Mouse (Mus musculus): Measurements from ENCODE around the gene Lonp1. TPM values are rescaled to one million over a fixed set of nuclear protein-coding genes. Genes with fewer than 3 reads are reported as not detected.
"Not testable (repeated sequence)": the region's sequence is repeated elsewhere in the genome, so short reads cannot be mapped to it uniquely, and the experiment has no call there.

The Lonp1 gene
- polyA plus RNA-seq, 1 experiment from 2014 or later, result 66.6 TPM

DNA sequence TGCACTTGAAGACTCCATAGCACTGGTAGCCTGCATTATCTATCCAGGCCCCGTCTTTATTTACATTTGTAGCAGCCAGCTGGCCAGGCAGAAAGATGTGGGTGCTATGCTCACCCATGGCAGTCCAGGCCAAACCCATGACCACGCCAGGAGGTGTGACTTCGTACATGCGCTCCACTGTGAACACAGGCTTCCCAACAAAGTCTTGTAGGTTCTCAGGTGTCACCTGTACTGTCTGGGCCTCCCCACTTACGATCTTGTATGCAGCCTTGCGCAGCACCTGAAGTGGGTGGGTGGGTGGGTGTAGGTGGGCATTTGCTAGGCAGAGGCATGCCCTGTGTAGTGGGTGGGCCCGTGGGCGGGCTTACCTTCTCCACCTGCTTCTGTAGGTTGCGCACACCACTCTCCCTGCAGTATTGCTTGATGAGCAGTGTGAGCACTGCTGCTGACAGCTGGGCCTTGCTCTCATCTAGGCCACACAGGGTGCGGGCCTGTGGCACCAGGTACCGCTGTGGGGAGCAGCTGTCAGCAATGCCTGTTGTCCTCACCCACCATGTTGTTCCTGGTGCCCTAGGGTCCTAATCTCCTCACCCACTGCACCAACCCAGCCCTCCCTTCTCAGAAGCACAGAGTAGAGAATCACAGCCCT is 11.4 kb downstream of the Lonp1 start:
- Histone ChIP-seq H3K4me3 (ENCODE audit: low read depth, low read length) (no peak overlapping the region), H3K4me2 (ENCODE audit: low read depth, low read length, severe bottlenecking) (peak overlapping the region; percentile 76), H3K9me3 (ENCODE audit: control insufficient read depth, low read length) (no peaks in the 10 kb centered on the region), H3K9ac (ENCODE audit: low read length) (no peak overlapping the region), H3K27ac (ENCODE audit: low read depth, low read length) (no peak overlapping the region), H3K4me1 (replicated peaks; ENCODE audit: control insufficient read depth, insufficient read depth, low read length) (peaks cover 12% of the 10 kb centered on the region), H3K36me3 (ENCODE audit: control insufficient read depth, insufficient read depth, low read length) (peaks cover 23% of the 10 kb centered on the region), H3K27me3 (ENCODE audit: control insufficient read depth, insufficient read depth, low read length) (no peaks in the 10 kb centered on the region)
- ATAC-seq (replicated peaks; ENCODE audit: low FRiP score) (no peak), DNase-seq (ENCODE audit: low spot score) (no peak)
- 89% methylated on average over 11 of the region's 11 CpGs for WGBS

DNA sequence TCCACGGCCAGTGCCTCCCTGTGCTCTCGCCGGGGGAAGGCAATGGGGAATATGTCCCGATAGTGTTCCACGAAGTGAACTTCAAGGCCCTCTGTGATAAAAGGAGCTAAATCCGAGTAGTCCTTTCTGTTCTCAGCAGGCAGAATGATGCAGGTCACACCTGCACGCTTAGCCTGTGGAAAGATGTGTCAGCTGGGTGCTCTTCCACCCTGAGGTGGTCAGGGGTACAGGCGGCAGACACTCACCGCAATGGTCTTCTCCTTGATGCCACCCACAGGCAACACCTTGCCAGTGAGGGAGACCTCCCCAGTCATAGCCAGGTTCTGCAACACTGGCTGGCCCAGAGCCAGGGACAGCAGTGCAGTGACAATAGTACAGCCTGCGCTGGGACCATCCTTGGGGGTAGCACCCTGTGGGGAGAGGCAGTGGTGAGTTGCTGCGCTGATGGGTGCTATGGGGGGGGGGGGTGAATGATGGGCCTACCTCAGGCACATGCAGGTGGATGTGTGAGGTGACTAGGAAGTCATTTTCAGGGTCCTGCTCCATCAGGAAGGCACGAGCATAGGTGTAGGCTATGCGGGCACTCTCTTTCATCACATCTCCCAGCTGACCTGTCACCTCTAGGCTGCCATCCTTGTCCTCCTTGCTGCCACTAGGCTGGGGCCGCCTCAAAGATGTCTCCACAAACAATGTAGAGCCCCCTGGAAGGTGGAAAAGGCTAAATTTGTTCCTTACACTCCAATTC is 12.1 kb downstream of the Lonp1 start:
- 39% methylated on average over 14 of the region's 14 CpGs for WGBS
- Histone ChIP-seq H3K27me3 (ENCODE audit: control insufficient read depth, insufficient read depth, low read length) (no peaks in the 10 kb centered on the region), H3K27ac (ENCODE audit: low read depth, low read length) (no peak overlapping the region)

DNA sequence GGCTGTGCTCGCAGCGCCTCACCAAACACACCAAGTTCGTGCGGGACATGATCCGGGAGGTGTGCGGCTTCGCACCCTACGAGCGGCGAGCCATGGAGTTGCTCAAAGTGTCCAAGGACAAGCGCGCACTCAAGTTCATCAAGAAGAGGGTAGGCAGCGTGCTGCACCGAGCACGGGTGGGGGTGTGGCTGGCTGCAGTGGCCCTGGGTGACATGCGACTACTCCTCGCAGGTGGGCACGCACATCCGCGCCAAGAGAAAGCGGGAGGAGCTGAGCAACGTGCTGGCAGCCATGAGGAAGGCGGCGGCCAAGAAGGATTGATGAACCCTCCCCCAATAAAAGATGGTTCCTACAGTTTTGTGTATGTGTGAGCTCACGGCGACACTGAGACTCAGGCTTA is 12.8 kb downstream of the Lonp1 start:
- not testable (repeated sequence) for H3K27me3 ChIP-seq (ENCODE audit: control insufficient read depth, insufficient read depth, low read length); ATAC-seq (replicated peaks; ENCODE audit: low FRiP score); H3K9me3 ChIP-seq (ENCODE audit: control insufficient read depth, low read length); DNase-seq (ENCODE audit: low spot score); H3K27ac ChIP-seq (ENCODE audit: low read depth, low read length)
- Histone ChIP-seq H3K9ac (ENCODE audit: low read length) (peak overlapping the region; percentile 82), H3K4me1 (replicated peaks; ENCODE audit: control insufficient read depth, insufficient read depth, low read length) (peaks cover 15% of the 10 kb centered on the region), H3K4me3 (ENCODE audit: low read depth, low read length) (peak overlapping the region; percentile 75), H3K4me2 (ENCODE audit: low read depth, low read length, severe bottlenecking) (peak overlapping the region; percentile 76), H3K36me3 (ENCODE audit: control insufficient read depth, insufficient read depth, low read length) (peaks cover 17% of the 10 kb centered on the region)
- under 1% methylated on average over 26 of the region's 26 CpGs for WGBS

More for the DNA sequence above, 12.1 kb downstream of the Lonp1 start:
- peak overlapping the region; percentile 82 for H3K9ac ChIP-seq (ENCODE audit: low read length)
- no peaks in the 10 kb centered on the region for H3K9me3 ChIP-seq (ENCODE audit: control insufficient read depth, low read length)
- peaks cover 21% of the 10 kb centered on the region for H3K36me3 ChIP-seq (ENCODE audit: control insufficient read depth, insufficient read depth, low read length)
- H3K4me2 ChIP-seq (ENCODE audit: low read depth, low read length, severe bottlenecking), result peak overlapping the region; percentile 76
- peaks cover 15% of the 10 kb centered on the region for H3K4me1 ChIP-seq (replicated peaks; ENCODE audit: control insufficient read depth, insufficient read depth, low read length)
- no peak for DNase-seq (ENCODE audit: low spot score)
- ATAC-seq (replicated peaks; ENCODE audit: low FRiP score), result no peak
- peak overlapping the region; percentile 75 for H3K4me3 ChIP-seq (ENCODE audit: low read depth, low read length)

DNA sequence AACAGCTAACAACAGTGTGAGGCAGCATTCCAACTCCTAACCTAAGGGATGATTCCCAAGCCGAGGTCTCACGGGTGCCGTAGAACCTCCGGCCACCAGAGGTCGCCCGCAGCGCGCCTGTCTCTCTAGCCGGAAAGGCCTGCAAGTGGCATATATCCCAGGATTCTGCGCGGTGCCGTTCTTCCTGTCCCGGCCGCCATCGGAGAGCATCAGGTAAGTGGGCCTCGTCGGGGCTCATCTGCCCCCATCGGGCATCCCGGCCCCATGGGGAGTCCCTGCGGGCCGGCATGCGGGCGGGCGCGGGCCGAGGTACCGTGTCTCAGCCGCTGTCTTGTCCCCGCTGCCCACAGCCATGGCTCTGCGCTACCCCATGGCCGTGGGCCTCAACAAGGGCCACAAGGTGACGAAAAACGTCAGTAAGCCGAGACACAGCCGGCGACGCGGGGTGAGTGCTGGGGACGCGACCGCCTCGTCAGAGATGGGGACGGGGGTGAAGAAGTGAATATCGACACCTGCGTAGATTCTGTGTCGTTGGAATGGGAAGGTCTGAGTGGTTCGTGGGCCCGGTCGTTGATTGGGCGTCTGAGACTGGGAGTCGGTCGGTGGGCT is 13.3 kb downstream of the Lonp1 start, which contains the start of gene Rpl36:
Rpl36 (plus strand) TSS at position 181 of the 609 bp plus-strand sequence.
- Histone ChIP-seq H3K4me2 (ENCODE audit: low read depth, low read length, severe bottlenecking) (peak within 1 kb of the TSS; percentile 76), H3K9ac (ENCODE audit: low read length) (peak within 1 kb of the TSS; percentile 82), H3K4me3 (ENCODE audit: low read depth, low read length) (peak within 1 kb of the TSS; percentile 75), H3K27me3 (ENCODE audit: control insufficient read depth, insufficient read depth, low read length) (no peaks in the 10 kb centered on the region), H3K4me1 (replicated peaks; ENCODE audit: control insufficient read depth, insufficient read depth, low read length) (peaks cover 19% of the 10 kb centered on the region), H3K9me3 (ENCODE audit: control insufficient read depth, low read length) (no peaks in the 10 kb centered on the region), H3K27ac (ENCODE audit: low read depth, low read length) (peak within 1 kb of the TSS; percentile 74), H3K36me3 (ENCODE audit: control insufficient read depth, insufficient read depth, low read length) (peaks cover 13% of the 10 kb centered on the region; the same call in 1 of the 2 replicates)
- ATAC-seq (replicated peaks; ENCODE audit: low FRiP score) (peak; percentile 60), DNase-seq (ENCODE audit: low spot score) (peak; percentile 98)
- WGBS, result under 1% methylated on average over 52 of the region's 52 CpGs

DNA sequence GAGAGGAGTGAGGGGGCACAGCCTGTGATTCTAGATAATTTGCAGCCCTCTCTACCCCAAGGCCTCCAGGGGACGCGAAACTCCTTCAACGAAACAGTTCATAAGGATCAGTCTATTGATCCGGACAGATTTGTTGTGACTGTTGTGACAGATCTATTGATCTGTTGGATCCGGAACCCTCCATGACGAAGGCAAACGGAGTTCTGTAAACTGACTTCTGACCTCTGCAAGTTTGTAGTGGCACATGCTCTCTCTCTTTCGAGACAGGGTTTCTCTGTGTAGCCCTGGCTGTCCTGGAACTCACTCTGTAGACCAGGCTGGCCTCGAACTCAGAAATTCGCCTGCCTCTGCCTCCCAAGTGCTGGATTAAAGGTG is 14.1 kb downstream of the Lonp1 start:
- ATAC-seq (replicated peaks; ENCODE audit: low FRiP score); H3K27ac ChIP-seq (ENCODE audit: low read depth, low read length); H3K4me3 ChIP-seq (ENCODE audit: low read depth, low read length); H3K4me2 ChIP-seq (ENCODE audit: low read depth, low read length, severe bottlenecking); DNase-seq (ENCODE audit: low spot score); H3K27me3 ChIP-seq (ENCODE audit: control insufficient read depth, insufficient read depth, low read length); H3K9ac ChIP-seq (ENCODE audit: low read length); H3K9me3 ChIP-seq (ENCODE audit: control insufficient read depth, low read length); H3K36me3 ChIP-seq (ENCODE audit: control insufficient read depth, insufficient read depth, low read length): not testable (repeated sequence)
- WGBS, result 73% methylated on average over 10 of the region's 10 CpGs
- H3K4me1 ChIP-seq (replicated peaks; ENCODE audit: control insufficient read depth, insufficient read depth, low read length), result peaks cover 20% of the 10 kb centered on the region

DNA sequence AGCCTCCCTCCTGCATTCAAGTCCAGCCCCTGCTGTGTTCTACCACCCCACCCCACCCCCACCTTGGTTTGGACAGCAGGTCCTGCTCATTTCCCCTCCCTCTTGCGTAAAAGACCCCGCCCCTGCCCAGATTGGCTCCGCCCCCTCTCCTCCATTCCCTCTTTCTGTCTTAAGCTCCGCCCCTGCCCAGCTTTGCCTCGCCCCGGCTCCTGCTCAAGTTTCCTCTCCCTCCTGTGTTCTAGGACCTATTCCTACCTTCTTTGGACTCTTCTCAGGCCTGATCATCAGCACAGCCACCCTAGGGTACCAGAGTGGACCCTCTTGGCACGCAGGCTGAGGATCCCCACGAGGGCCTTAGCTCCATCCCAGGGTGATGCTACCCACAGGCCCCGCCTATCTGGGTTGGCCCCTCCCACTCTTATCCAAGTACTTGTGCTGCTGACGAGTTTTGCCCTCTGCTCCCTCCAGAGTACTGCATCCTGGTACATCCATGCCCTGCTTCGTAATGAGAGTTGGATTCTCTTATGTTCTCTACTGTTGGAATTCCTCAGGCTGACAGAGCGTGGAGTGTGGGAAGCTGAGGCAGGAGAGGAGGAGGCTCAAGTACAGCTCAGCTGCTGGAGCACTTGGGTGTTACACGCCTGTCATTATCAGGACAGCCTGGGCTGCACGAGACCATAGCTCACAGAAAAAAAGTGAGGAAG is 14.7 kb downstream of the Lonp1 start:
- no peak overlapping the region for H3K4me2 ChIP-seq (ENCODE audit: low read depth, low read length, severe bottlenecking)
- WGBS, result 12% methylated on average over 14 of the region's 14 CpGs
- peaks cover 20% of the 10 kb centered on the region for H3K4me1 ChIP-seq (replicated peaks; ENCODE audit: control insufficient read depth, insufficient read depth, low read length)
- H3K36me3 ChIP-seq (ENCODE audit: control insufficient read depth, insufficient read depth, low read length), result peaks cover 8% of the 10 kb centered on the region; the same call in 1 of the 2 replicates
- no peaks in the 10 kb centered on the region for H3K27me3 ChIP-seq (ENCODE audit: control insufficient read depth, insufficient read depth, low read length)
- no peak overlapping the region for H3K4me3 ChIP-seq (ENCODE audit: low read depth, low read length)
- ATAC-seq (replicated peaks; ENCODE audit: low FRiP score) (no peak; the same call in 1 of the 2 replicates), DNase-seq (ENCODE audit: low spot score) (peak; percentile 77)
- no peaks in the 10 kb centered on the region for H3K9me3 ChIP-seq (ENCODE audit: control insufficient read depth, low read length)
- no peak overlapping the region for H3K9ac ChIP-seq (ENCODE audit: low read length)
- no peak overlapping the region for H3K27ac ChIP-seq (ENCODE audit: low read depth, low read length)

DNA sequence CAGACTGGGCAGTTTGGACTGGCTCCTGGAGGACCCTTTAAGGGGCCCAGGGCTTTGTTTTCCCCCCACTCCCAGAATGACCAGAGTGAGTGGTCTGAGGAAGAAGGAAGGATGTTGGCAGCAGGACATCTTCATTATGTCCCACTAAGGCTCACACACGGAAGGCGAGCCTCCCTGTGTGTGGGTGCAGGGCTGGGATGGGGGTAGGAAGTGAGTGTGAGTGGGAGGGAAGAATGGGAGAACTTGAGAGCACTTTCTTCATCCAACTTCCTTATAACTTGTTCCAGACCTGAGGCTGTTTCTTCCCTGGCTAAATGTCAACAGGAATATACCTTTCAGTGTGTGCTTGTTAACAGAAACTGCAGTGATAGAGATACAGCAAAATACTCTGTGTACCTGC is 15.4 kb downstream of the Lonp1 start:
- Histone ChIP-seq H3K4me1 (replicated peaks; ENCODE audit: control insufficient read depth, insufficient read depth, low read length) (peaks cover 20% of the 10 kb centered on the region), H3K9me3 (ENCODE audit: control insufficient read depth, low read length) (no peaks in the 10 kb centered on the region), H3K4me3 (ENCODE audit: low read depth, low read length) (no peak overlapping the region), H3K36me3 (ENCODE audit: control insufficient read depth, insufficient read depth, low read length) (peaks cover 9% of the 10 kb centered on the region; the same call in 1 of the 2 replicates), H3K9ac (ENCODE audit: low read length) (no peak overlapping the region), H3K4me2 (ENCODE audit: low read depth, low read length, severe bottlenecking) (no peak overlapping the region), H3K27ac (ENCODE audit: low read depth, low read length) (no peak overlapping the region), H3K27me3 (ENCODE audit: control insufficient read depth, insufficient read depth, low read length) (no peaks in the 10 kb centered on the region)
- ATAC-seq (replicated peaks; ENCODE audit: low FRiP score) (no peak), DNase-seq (ENCODE audit: low spot score) (no peak)
- 73% methylated on average over 2 of the region's 2 CpGs for WGBS
